Mouse (Mus musculus): ENCODE results near the gene Gm525. TPM values are rescaled to one million over a fixed set of nuclear protein-coding genes. Genes with fewer than 3 reads are reported as not detected.

The Gm525 gene
- not detected for polyA plus RNA-seq (2015; fragmentation: Illumina TruSeq; extraction: RNeasy Lipid Tissue Mini Kit (QIAGEN cat#74804); ENCODE audit: insufficient read depth, low read depth, low replicate concordance)

DNA sequence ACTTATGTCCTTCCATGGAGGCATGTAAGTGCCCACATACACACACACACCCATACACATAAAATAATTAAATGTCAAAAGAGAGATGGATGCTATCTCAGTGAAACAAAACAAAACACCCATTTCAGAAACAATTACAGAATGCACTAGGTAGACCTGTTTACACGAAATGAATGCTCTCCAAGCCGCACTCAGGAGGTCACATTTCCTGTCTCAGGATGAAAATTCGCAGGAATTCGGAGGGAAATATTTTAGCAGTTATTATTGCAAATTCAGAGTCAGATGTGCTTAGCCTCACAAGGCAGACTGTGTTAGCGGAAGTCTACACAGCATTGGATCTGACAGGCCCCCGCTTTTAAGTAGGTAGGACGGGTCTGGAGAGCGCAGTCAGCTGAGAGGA is at the start of gene Gm525:
Gene Gm525, plus strand, starts transcription at position 301 of the 400 bp plus-strand sequence.

DNA sequence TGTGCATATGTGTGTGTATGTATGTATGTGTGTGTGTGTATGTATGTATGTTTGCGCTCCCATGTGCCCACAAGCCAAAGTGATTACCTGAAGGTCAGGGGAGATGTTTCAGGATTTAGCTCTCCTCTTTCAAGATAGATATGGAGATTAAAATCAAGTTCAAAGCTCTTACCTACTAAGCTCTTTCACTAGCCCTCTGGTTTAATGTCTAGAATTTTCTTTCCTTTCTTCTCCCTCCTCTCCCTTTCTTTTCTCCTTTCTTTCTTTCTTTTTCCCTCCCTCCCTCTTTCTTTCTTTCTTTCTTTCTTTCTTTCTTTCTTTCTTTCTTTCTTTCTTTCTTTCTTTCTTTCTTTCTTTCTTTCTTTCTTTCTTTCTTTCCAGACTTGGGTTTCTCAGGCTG is 6.9 kb upstream of the Gm525 start, which contains the start of gene Dgke:
Gene Dgke, minus strand, starts transcription at position 101 of the 400 bp plus-strand sequence.

Other genes with a start within 250 kb of the Gm525 start
- gene Akap1, start 209.3 kb upstream of the Gm525 start, polyA plus RNA-seq (2015; fragmentation: Illumina TruSeq; extraction: RNeasy Lipid Tissue Mini Kit (QIAGEN cat#74804); ENCODE audit: insufficient read depth, low read depth, low replicate concordance): 12.9 TPM
- 12.4 TPM for gene Scpep1, start 118.4 kb upstream of the Gm525 start, polyA plus RNA-seq (2015; fragmentation: Illumina TruSeq; extraction: RNeasy Lipid Tissue Mini Kit (QIAGEN cat#74804); ENCODE audit: insufficient read depth, low read depth, low replicate concordance)
- gene Elobl, start 106.9 kb upstream of the Gm525 start, polyA plus RNA-seq (2015; fragmentation: Illumina TruSeq; extraction: RNeasy Lipid Tissue Mini Kit (QIAGEN cat#74804); ENCODE audit: insufficient read depth, low read depth, low replicate concordance): not detected
- gene Coil, start 103.6 kb upstream of the Gm525 start, polyA plus RNA-seq (2015; fragmentation: Illumina TruSeq; extraction: RNeasy Lipid Tissue Mini Kit (QIAGEN cat#74804); ENCODE audit: insufficient read depth, low read depth, low replicate concordance): 3.3 TPM
- gene Trim25, start 74.5 kb upstream of the Gm525 start, polyA plus RNA-seq (2015; fragmentation: Illumina TruSeq; extraction: RNeasy Lipid Tissue Mini Kit (QIAGEN cat#74804); ENCODE audit: insufficient read depth, low read depth, low replicate concordance): 10.4 TPM
- gene Dgke, start 7.0 kb upstream of the Gm525 start, polyA plus RNA-seq (2015; fragmentation: Illumina TruSeq; extraction: RNeasy Lipid Tissue Mini Kit (QIAGEN cat#74804); ENCODE audit: insufficient read depth, low read depth, low replicate concordance): 2.1 TPM
- not detected for gene Nog, start 228.5 kb downstream of the Gm525 start, polyA plus RNA-seq (2015; fragmentation: Illumina TruSeq; extraction: RNeasy Lipid Tissue Mini Kit (QIAGEN cat#74804); ENCODE audit: insufficient read depth, low read depth, low replicate concordance)